Mouse (Mus musculus): ENCODE data around the gene Rspry1. TPM values are rescaled to one million over a fixed set of nuclear protein-coding genes. Genes with fewer than 3 reads are reported as not detected.

The Rspry1 gene
- polyA plus RNA-seq, 1 experiment: 7.4 TPM

DNA sequence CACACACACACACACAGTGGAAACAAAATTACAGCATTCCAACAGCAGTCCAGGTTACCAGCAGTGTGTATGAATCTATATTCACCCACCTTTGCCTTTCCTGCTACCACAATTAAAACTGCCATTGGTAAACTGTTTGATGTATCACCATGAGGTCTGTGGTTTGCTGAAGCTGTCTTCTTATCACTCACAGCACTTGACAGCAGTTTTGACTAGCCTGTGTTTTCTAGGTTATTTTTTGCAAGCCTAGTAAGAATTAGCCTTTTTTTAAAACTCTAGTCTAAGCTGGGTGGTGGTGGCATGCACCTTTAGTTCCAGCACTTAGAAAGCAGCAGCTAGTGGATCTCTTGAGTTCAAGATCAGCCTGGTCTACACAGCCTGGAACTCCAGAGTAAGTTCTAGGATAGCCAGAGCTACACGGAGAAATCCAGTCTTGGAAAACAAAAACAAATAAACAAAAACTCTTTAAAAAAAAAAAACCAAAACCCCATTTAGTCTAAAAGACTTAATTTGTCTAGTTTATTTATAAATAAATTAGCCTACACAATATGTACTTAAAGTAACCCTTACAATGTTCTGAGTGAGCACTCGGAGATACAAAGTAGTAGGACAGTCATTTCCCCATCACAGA lies 31.9 kb downstream of the Rspry1 start:
- TF ChIP-seq E2F4 (IDR thresholded peaks at IDR 0.05; ENCODE audit: insufficient read depth) (no peak), SRF (IDR thresholded peaks at IDR 0.05; ENCODE audit: control insufficient read depth, insufficient read length, low read depth) (no peak), MYOD1 (IDR thresholded peaks at IDR 0.05; ENCODE audit: control insufficient read depth in 1 of 3, insufficient read length in 2 of 3, low read depth in 2 of 3) (no peak), USF1 (IDR thresholded peaks at IDR 0.05; ENCODE audit: low read depth) (no peak), MYOG (IDR thresholded peaks at IDR 0.05; ENCODE audit: control insufficient read depth in 1 of 3, insufficient read depth in 1 of 3, insufficient read length in 2 of 3, low read depth in 2 of 3) (no peak), TCF3 (IDR thresholded peaks at IDR 0.05; ENCODE audit: insufficient read length, low read depth) (no peak), MAX (IDR thresholded peaks at IDR 0.05; ENCODE audit: low read depth) (no peak), CEBPB (IDR thresholded peaks at IDR 0.05; ENCODE audit: insufficient read depth, poor library complexity, severe bottlenecking) (no peak), REST (IDR thresholded peaks at IDR 0.05; ENCODE audit: insufficient read depth, insufficient read length) (no peak), TCF12 (IDR thresholded peaks at IDR 0.05; ENCODE audit: insufficient read depth, poor library complexity, severe bottlenecking) (no peak), POLR2A (IDR thresholded peaks at IDR 0.05; ENCODE audit: insufficient read length, low read depth) (no peak), POLR2AphosphoS2 (IDR thresholded peaks at IDR 0.05; ENCODE audit: insufficient read length, low read depth) (no peak)
- Histone ChIP-seq H3K36me3 (ENCODE audit: control insufficient read depth, insufficient read depth) (peaks cover 50% of the 10 kb centered on the region), H3K4me2 (ENCODE audit: low read depth) (no peak overlapping the region), H3ac (ENCODE audit: control insufficient read depth, insufficient read length) (no peak overlapping the region), H3K79me2 (ENCODE audit: control insufficient read depth, insufficient read depth) (no peaks in the 10 kb centered on the region), H3K4me3 (no peak overlapping the region), H3K27me3 (ENCODE audit: control insufficient read depth, insufficient read depth, insufficient read length) (no peaks in the 10 kb centered on the region)

DNA sequence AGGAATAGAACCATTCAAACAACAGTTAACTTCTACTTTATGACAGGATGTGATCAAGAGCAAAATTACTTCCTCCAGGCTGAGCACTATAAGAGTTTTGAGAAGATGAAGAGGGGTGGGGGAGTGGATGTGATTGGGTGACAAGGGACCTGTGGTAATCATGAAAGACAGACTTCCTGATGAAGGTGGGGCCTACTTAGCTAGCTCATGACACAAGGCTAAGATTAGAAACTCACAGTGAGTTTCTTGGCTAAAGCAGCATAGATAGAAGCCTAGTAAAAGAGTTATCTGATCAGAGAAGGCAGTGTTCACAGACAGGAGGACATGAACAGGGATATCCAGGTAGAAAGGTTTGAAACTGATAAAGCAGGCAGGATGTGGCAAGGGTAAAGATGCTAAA lies 32.5 kb downstream of the Rspry1 start:
- H3K4me3 ChIP-seq: no peak overlapping the region
- peaks cover 51% of the 10 kb centered on the region for H3K36me3 ChIP-seq (ENCODE audit: control insufficient read depth, insufficient read depth)
- H3K79me2 ChIP-seq (ENCODE audit: control insufficient read depth, insufficient read depth): no peaks in the 10 kb centered on the region
- no peak overlapping the region for H3ac ChIP-seq (ENCODE audit: control insufficient read depth, insufficient read length)
- no peaks in the 10 kb centered on the region for H3K27me3 ChIP-seq (ENCODE audit: control insufficient read depth, insufficient read depth, insufficient read length)
- TF ChIP-seq E2F4 (IDR thresholded peaks at IDR 0.05; ENCODE audit: insufficient read depth) (no peak), REST (IDR thresholded peaks at IDR 0.05; ENCODE audit: insufficient read depth, insufficient read length) (no peak), CEBPB (IDR thresholded peaks at IDR 0.05; ENCODE audit: insufficient read depth, poor library complexity, severe bottlenecking) (no peak), POLR2A (IDR thresholded peaks at IDR 0.05; ENCODE audit: insufficient read length, low read depth) (no peak), POLR2AphosphoS2 (IDR thresholded peaks at IDR 0.05; ENCODE audit: insufficient read length, low read depth) (no peak), MAX (IDR thresholded peaks at IDR 0.05; ENCODE audit: low read depth) (no peak), MYOG (IDR thresholded peaks at IDR 0.05; ENCODE audit: control insufficient read depth in 1 of 3, insufficient read depth in 1 of 3, insufficient read length in 2 of 3, low read depth in 2 of 3) (no peak), MYOD1 (IDR thresholded peaks at IDR 0.05; ENCODE audit: control insufficient read depth in 1 of 3, insufficient read length in 2 of 3, low read depth in 2 of 3) (no peak), TCF12 (IDR thresholded peaks at IDR 0.05; ENCODE audit: insufficient read depth, poor library complexity, severe bottlenecking) (no peak), TCF3 (IDR thresholded peaks at IDR 0.05; ENCODE audit: insufficient read length, low read depth) (no peak), USF1 (IDR thresholded peaks at IDR 0.05; ENCODE audit: low read depth) (no peak), SRF (IDR thresholded peaks at IDR 0.05; ENCODE audit: control insufficient read depth, insufficient read length, low read depth) (no peak)
- no peak overlapping the region for H3K4me2 ChIP-seq (ENCODE audit: low read depth)

DNA sequence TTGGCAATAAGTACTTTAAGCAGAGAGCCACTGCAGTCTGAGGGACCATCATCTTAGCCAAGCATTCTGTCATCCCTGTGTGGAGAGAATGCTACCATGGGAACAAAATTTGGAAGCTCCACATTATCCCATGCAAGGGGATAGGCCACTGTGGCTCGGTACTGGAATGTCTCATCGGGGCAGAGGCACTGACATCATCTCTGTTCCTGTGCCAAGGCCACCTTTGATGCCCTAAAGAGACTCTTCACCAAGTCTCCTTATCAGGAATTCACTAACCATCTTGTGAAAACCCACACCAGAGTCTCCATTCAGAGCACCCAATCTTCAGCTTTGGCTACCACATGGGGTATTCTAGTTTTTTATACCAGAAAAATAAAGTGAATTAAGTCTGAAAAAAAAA lies 39.4 kb downstream of the Rspry1 start:
- TF ChIP-seq TCF12 (IDR thresholded peaks at IDR 0.05; ENCODE audit: insufficient read depth, poor library complexity, severe bottlenecking) (no peak), SRF (IDR thresholded peaks at IDR 0.05; ENCODE audit: control insufficient read depth, insufficient read length, low read depth) (no peak), TCF3 (IDR thresholded peaks at IDR 0.05; ENCODE audit: insufficient read length, low read depth) (no peak), MYOD1 (IDR thresholded peaks at IDR 0.05; ENCODE audit: control insufficient read depth in 1 of 3, insufficient read length in 2 of 3, low read depth in 2 of 3) (no peak), POLR2A (IDR thresholded peaks at IDR 0.05; ENCODE audit: insufficient read length, low read depth) (no peak), USF1 (IDR thresholded peaks at IDR 0.05; ENCODE audit: low read depth) (no peak), E2F4 (IDR thresholded peaks at IDR 0.05; ENCODE audit: insufficient read depth) (no peak), CEBPB (IDR thresholded peaks at IDR 0.05; ENCODE audit: insufficient read depth, poor library complexity, severe bottlenecking) (no peak), MAX (IDR thresholded peaks at IDR 0.05; ENCODE audit: low read depth) (no peak), POLR2AphosphoS2 (IDR thresholded peaks at IDR 0.05; ENCODE audit: insufficient read length, low read depth) (no peak), MYOG (IDR thresholded peaks at IDR 0.05; ENCODE audit: control insufficient read depth in 1 of 3, insufficient read depth in 1 of 3, insufficient read length in 2 of 3, low read depth in 2 of 3) (no peak), REST (IDR thresholded peaks at IDR 0.05; ENCODE audit: insufficient read depth, insufficient read length) (no peak)

DNA sequence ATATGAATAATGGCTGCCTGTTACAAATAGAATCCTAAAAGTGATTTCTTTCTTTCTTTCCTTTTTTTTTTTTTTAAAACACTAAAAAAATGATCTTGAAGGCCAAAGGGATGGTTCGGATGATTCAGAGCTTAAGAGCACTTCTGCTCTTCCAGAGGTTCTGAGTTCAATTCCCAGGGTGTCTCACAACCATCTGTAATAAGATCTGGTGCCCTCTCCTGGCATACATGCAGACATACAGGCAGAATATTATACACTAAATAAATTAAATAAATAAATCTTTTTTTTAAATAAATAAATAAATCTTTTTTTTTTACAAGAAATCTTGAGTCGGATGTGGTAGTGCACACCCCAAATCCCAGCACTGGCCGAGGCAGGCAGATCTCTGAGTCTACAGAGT lies 40.2 kb downstream of the Rspry1 start:
- Histone ChIP-seq H3K36me3 (ENCODE audit: control insufficient read depth, insufficient read depth) (peaks cover 43% of the 10 kb centered on the region), H3K4me2 (ENCODE audit: low read depth) (no peak overlapping the region), H3K27me3 (ENCODE audit: control insufficient read depth, insufficient read depth, insufficient read length) (no peaks in the 10 kb centered on the region), H3K4me3 (no peak overlapping the region), H3K79me2 (ENCODE audit: control insufficient read depth, insufficient read depth) (no peaks in the 10 kb centered on the region), H3ac (ENCODE audit: control insufficient read depth, insufficient read length) (no peak overlapping the region)
- TF ChIP-seq MAX (IDR thresholded peaks at IDR 0.05; ENCODE audit: low read depth) (no peak), USF1 (IDR thresholded peaks at IDR 0.05; ENCODE audit: low read depth) (no peak), MYOD1 (IDR thresholded peaks at IDR 0.05; ENCODE audit: control insufficient read depth in 1 of 3, insufficient read length in 2 of 3, low read depth in 2 of 3) (no peak), MYOG (IDR thresholded peaks at IDR 0.05; ENCODE audit: control insufficient read depth in 1 of 3, insufficient read depth in 1 of 3, insufficient read length in 2 of 3, low read depth in 2 of 3) (no peak), POLR2AphosphoS2 (IDR thresholded peaks at IDR 0.05; ENCODE audit: insufficient read length, low read depth) (no peak), POLR2A (IDR thresholded peaks at IDR 0.05; ENCODE audit: insufficient read length, low read depth) (no peak)

More for the DNA sequence above, 39.4 kb downstream of the Rspry1 start:
- Histone ChIP-seq H3K27me3 (ENCODE audit: control insufficient read depth, insufficient read depth, insufficient read length) (no peaks in the 10 kb centered on the region), H3K4me3 (no peak overlapping the region), H3K36me3 (ENCODE audit: control insufficient read depth, insufficient read depth) (peaks cover 45% of the 10 kb centered on the region), H3K79me2 (ENCODE audit: control insufficient read depth, insufficient read depth) (no peaks in the 10 kb centered on the region), H3ac (ENCODE audit: control insufficient read depth, insufficient read length) (no peak overlapping the region), H3K4me2 (ENCODE audit: low read depth) (no peak overlapping the region)

Measured in myocyte (in vitro differentiated cells).